Mouse (Mus musculus): ENCODE data around the gene Ptgs1.

DNA sequence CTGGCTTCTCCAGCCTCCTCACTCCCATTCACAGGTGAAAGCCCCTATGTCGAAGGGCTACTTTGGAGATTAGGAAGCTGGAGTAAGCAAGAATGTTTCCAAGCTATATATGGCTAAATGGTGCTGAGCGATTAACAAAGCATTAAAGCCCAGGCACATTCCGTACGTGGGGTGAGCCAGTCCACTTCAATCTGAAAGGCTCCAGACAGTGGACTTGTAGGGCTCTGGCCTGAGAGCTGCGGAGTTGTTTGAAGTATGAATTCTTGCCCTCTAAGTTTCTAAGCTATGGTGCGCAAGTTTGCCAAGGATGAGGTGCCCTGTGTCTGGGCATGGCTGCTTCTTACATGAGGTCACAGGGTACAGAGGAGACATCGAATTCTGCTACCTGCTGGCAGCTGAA is 6.1 kb upstream of the Ptgs1 start:
- TF ChIP-seq CTCF (IDR thresholded peaks at IDR 0.05; ENCODE audit: low read depth) (no peak), EP300 (optimal IDR thresholded peaks at IDR 0.05) (peak; percentile 60)

All from stomach, postnatal 0 days (tissue).